Mouse (Mus musculus) neural tube, embryonic 15.5 days (tissue): ENCODE data around the gene Tspear. TPM values are rescaled to one million over a fixed set of nuclear protein-coding genes. Genes with fewer than 3 reads are reported as not detected.
A peak's percentile ranks its signal among the peaks of the same experiment; 100 is the strongest.
"Not testable (repeated sequence)": the region's sequence is repeated elsewhere in the genome, so short reads cannot be mapped to it uniquely, and the experiment has no call there.

Experiments
- ATAC-seq: fragments of 200-750 bp; cut with Nextera tagmentation; 2 replicates; pipeline ENCODE4 v1.8.0; 2017; ENCODE audit warnings: mild to moderate bottlenecking, moderate TSS enrichment, moderate library complexity; ENCODE audit not compliant: low FRiP score
- H3K27ac ChIP-seq: fragments of 300-500 bp; sonication (generic); replicated peaks from 2 replicates; pipeline ENCODE4 v1.5.1; 2015; ENCODE audit warnings: mild to moderate bottlenecking, inconsistent platforms
- H3K27me3 ChIP-seq: fragments of 300-500 bp; sonication (generic); replicated peaks from 2 replicates; pipeline ENCODE4 v1.6.1; 2015; ENCODE audit warnings: inconsistent platforms
- H3K36me3 ChIP-seq: fragments of 300-500 bp; sonication (generic); 2 replicates; pipeline ENCODE4 v1.6.1; 2015; ENCODE audit warnings: inconsistent platforms
- H3K4me1 ChIP-seq: fragments of 300-500 bp; sonication (generic); 2 replicates; pipeline ENCODE4 v1.6.1; 2015; ENCODE audit warnings: inconsistent platforms
- H3K4me2 ChIP-seq: fragments of 300-500 bp; sonication (generic); 2 replicates; pipeline ENCODE4 v1.6.1; 2015; ENCODE audit warnings: inconsistent platforms, mild to moderate bottlenecking, moderate library complexity
- H3K4me3 ChIP-seq: fragments of 300-500 bp; sonication (generic); replicated peaks from 2 replicates; pipeline ENCODE4 v1.5.1; 2015; ENCODE audit warnings: mild to moderate bottlenecking, inconsistent platforms
- H3K9ac ChIP-seq: fragments of 300-500 bp; sonication (generic); replicated peaks from 2 replicates; pipeline ENCODE4 v1.6.1; 2015; ENCODE audit warnings: mild to moderate bottlenecking, inconsistent platforms
- H3K9me3 ChIP-seq: fragments of 300-500 bp; sonication (generic); replicated peaks from 2 replicates; pipeline ENCODE4 v1.6.1; 2016; ENCODE audit warnings: inconsistent platforms
- WGBS: fragments of 180-500 bp; shearing (Covaris S2); methylation state at CpG from one replicate; pipeline ENCODE4 v1.1.7; 2015; ENCODE audit warnings: mixed read lengths; 5-methylcytosine and 5-hydroxymethylcytosine counted together
- polyA plus RNA-seq: library from polyadenylated mRNA; unstranded; fragments of >200 nt; fragmentation: Nextera tagmentation; extraction: Ambion mirVana; gene quantifications from 2 replicates; pipeline ENCODE4 v1.2.1, GENCODE M21; 2015

Gene Tspear
- polyA plus RNA-seq, 1 experiment from 2014 or later = 1.6 TPM

DNA sequence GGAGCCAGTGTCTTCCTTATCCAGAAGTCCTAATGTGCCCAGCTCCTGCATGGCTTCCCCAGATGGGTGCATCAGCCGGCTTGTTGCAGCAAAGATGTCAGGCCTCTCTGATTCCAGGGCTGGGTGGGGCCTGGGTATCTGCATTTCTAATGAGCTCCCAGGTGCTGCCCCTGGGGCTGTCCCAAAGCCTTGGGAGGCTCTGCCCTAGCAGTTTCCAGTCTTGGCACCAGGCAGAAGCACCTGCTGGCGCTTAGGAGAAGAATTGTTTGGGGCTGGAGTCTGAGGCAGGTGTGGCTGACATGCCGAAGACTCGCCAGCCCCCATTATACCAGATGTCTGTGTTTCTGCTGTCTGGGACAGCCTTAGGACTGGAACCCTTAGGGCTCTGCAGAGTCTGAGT is 15.7 kb upstream of the Tspear start:
- no peaks in the 10 kb centered on the region for H3K36me3 ChIP-seq
- no peaks in the 10 kb centered on the region for H3K9me3 ChIP-seq
- no peaks in the 10 kb centered on the region for H3K4me1 ChIP-seq
- 87% methylated on average over 4 of the region's 4 CpGs for WGBS
- H3K9ac ChIP-seq = no peak overlapping the region
- H3K4me2 ChIP-seq = no peak overlapping the region
- H3K27ac ChIP-seq = no peak overlapping the region
- no peak overlapping the region for H3K4me3 ChIP-seq
- H3K27me3 ChIP-seq = peaks cover 2% of the 10 kb centered on the region; the same call in 1 of the 2 replicates
- no peak for ATAC-seq

DNA sequence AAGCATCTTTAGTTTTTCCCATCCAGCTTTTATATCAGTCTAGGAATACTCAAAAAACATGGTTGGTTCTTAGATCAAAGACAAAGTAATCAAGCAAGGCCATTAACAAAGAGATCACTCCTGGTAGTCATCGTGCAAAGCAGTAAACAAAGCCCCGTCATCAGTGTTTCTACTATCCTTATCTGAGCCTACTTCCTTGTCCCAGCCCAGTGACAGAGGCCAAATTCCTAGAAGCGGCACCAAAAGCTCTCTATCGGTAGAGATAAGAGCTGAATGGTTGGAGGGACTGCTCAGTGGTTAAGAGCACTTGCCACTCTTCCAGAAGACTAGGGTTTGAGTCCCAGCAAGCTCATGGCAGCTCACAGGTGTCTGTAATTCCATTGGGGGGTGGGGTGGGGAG is 14.8 kb upstream of the Tspear start:
- H3K4me3 ChIP-seq = no peak overlapping the region
- H3K9ac ChIP-seq = no peak overlapping the region
- no peaks in the 10 kb centered on the region for H3K36me3 ChIP-seq
- peaks cover 10% of the 10 kb centered on the region for H3K27me3 ChIP-seq
- ATAC-seq = no peak
- H3K4me2 ChIP-seq = no peak overlapping the region
- WGBS = 73% methylated on average over 4 of the region's 4 CpGs
- H3K9me3 ChIP-seq = no peaks in the 10 kb centered on the region
- H3K4me1 ChIP-seq = no peaks in the 10 kb centered on the region
- no peak overlapping the region for H3K27ac ChIP-seq

DNA sequence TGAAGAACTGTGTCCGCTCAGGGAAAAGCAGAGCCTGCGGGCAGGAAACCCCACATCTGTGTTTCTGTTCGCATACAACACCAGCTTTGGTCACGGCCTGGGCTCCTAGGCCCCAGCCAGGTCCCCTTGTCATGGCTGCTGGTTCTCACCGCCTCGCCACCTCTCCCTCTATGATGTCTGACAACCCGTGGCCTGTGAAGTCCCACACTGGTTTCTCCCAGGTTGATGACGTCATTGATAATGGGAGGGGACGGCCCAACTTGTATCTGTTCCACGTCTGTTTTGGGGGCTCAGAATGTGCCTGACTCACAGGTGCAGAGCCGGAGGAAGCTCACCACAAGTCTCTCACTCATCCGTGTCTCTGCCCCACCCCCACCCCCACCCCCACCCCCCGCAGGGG is 12.6 kb upstream of the Tspear start:
- WGBS = 68% methylated on average over 13 of the region's 13 CpGs
- H3K27me3 ChIP-seq = peaks cover 32% of the 10 kb centered on the region

DNA sequence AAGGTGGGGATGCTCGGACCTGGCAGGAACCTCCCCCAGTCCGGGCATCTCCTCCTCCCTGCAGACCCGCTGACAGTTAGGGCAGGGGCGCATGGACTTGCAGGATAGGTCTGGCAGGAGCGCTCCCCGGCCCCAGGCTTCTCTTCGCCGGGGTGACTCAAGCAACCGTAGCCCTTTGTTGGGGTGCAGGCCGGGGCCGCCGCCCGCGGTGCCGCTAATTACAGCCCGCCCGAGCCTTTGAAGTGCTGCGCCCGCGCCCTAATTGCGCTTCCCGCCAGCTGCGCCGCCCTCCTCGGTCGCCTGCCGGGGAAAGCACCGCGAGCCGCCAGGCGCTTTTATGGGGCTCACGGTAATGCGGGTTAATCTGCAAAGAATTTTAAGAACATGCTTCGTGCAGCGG is 8.8 kb upstream of the Tspear start:
- Histone ChIP-seq H3K9ac (0 out of 2 replicates have a peak overlapping the region, but pooled peaks have one; percentile 1), H3K36me3 (no peaks in the 10 kb centered on the region), H3K27me3 (peaks cover 41% of the 10 kb centered on the region), H3K4me1 (peaks cover 15% of the 10 kb centered on the region), H3K27ac (no peak overlapping the region), H3K4me3 (peak overlapping the region; percentile 31), H3K4me2 (peak overlapping the region; percentile 65), H3K9me3 (no peaks in the 10 kb centered on the region)
- under 1% methylated on average over 35 of the region's 35 CpGs for WGBS
- ATAC-seq = no peak

More for the DNA sequence above, 12.6 kb upstream of the Tspear start:
- Histone ChIP-seq H3K4me1 (peaks cover 15% of the 10 kb centered on the region), H3K36me3 (no peaks in the 10 kb centered on the region), H3K9ac (no peak overlapping the region), H3K4me3 (no peak overlapping the region), H3K9me3 (no peaks in the 10 kb centered on the region), H3K4me2 (no peak overlapping the region), H3K27ac (no peak overlapping the region)
- ATAC-seq = no peak

DNA sequence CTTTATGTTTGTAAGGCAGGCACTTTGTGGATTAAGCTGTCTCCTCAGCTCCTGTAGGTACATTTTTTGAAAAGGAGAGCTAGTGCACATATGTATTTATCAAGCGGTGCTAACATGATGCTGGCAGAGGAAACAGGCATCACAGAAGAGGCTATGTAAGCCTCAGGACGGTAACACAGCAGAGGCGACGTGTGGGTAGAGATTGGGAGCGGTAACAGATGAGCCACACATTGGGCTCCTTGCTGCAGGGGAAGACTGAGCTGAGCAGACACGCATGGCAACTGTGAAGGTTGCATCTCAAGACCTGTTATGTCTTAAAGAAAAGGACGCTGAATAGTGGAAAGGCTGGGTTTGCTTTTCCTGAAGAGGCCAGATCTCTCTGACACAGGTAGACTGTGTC is 3.4 kb upstream of the Tspear start:
- Histone ChIP-seq H3K4me3 (no peak overlapping the region), H3K27ac (no peak overlapping the region), H3K4me1 (peaks cover 24% of the 10 kb centered on the region), H3K4me2 (no peak overlapping the region), H3K36me3 (no peaks in the 10 kb centered on the region), H3K9ac (no peak overlapping the region), H3K27me3 (peaks cover 42% of the 10 kb centered on the region), H3K9me3 (no peaks in the 10 kb centered on the region)
- 81% methylated on average over 7 of the region's 7 CpGs for WGBS
- ATAC-seq = no peak

DNA sequence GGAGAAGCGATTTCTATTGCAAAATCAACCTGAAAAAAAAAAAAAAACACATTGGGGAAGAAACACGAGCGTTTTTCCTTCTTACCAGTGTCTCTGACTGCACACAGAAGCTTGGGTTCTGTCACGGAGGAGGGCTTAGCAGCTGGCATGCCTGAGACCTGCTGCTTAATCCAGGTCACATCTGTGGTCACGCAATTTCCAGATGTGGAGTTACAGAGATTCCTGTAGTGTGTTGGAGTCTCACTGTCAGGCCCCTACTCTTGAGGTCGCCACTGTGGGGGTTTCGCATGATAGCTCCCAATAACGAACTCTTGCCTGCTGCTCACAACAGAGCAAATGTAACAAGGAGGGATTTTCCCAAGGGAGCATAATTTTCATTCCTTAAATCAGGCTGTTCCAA is 2.2 kb upstream of the Tspear start:
- peaks cover 36% of the 10 kb centered on the region for H3K27me3 ChIP-seq
- WGBS = 48% methylated on average over 8 of the region's 8 CpGs
- no peak for ATAC-seq

DNA sequence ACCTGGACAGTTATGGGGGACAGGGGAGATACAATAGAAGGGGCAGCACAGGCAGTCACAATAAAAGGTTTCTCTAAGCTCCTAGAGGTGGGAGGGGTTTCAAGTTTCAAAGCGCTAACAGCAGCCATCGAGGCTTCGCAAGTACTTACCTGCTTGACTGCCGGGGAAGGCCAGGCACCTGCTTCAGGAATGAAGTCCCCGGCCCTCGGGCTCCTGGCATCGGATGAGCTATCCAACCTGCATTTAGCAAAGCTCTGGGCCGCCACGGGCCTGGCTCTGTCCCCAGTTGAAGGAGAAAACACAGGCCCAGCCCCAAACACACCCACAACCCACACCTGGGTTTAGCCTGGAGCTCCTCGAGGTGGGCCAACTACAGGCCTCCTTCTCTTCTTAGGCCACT is 652 bp downstream of the Tspear start:
- H3K4me3 ChIP-seq = no peak overlapping the region
- ATAC-seq = no peak
- no peaks in the 10 kb centered on the region for H3K36me3 ChIP-seq
- peaks cover 25% of the 10 kb centered on the region for H3K4me1 ChIP-seq
- no peak overlapping the region for H3K9ac ChIP-seq
- peaks cover 31% of the 10 kb centered on the region for H3K27me3 ChIP-seq
- no peaks in the 10 kb centered on the region for H3K9me3 ChIP-seq
- WGBS = 26% methylated on average over 10 of the region's 10 CpGs
- H3K4me2 ChIP-seq = no peak overlapping the region
- no peak overlapping the region for H3K27ac ChIP-seq

More for the DNA sequence above, 2.2 kb upstream of the Tspear start:
- H3K4me1 ChIP-seq = peaks cover 19% of the 10 kb centered on the region
- H3K4me3 ChIP-seq = no peak overlapping the region
- H3K9ac ChIP-seq = no peak overlapping the region
- H3K27ac ChIP-seq = no peak overlapping the region
- H3K4me2 ChIP-seq = no peak overlapping the region
- no peaks in the 10 kb centered on the region for H3K36me3 ChIP-seq
- H3K9me3 ChIP-seq = no peaks in the 10 kb centered on the region

DNA sequence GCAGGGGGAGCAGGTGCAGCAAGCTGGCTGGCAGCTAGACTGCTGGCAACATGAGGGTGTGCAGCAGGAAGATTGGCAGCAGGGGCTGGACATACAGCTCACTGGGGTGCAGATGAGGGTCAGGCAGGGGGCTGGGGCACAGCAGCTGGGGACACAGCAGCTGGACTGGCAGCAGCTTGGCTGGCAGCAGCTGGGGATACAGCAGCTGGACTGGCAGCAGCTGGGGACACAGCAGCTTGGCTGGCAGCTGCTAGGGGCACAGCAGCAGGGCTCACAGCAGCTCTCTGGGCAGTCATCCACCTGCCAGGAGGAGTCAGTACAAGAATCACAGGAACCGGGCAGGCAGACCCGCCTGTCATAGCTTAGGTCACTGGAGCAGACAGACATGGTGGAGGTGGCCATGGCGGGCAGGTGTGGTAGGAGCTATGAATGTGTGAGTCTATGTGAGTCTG is 4.0 kb downstream of the Tspear start, which contains the start of gene Gm19402:
Gm19402 (minus strand) TSS at position 402 of the 452 bp plus-strand sequence.
- Histone ChIP-seq H3K27me3 (peaks cover 28% of the 10 kb centered on the region), H3K4me1 (peaks cover 17% of the 10 kb centered on the region)
- H3K36me3 ChIP-seq, H3K9ac ChIP-seq, H3K4me2 ChIP-seq, ATAC-seq, H3K4me3 ChIP-seq, H3K9me3 ChIP-seq, H3K27ac ChIP-seq: not testable (repeated sequence)
- 63% methylated on average over 3 of the region's 3 CpGs for WGBS

DNA sequence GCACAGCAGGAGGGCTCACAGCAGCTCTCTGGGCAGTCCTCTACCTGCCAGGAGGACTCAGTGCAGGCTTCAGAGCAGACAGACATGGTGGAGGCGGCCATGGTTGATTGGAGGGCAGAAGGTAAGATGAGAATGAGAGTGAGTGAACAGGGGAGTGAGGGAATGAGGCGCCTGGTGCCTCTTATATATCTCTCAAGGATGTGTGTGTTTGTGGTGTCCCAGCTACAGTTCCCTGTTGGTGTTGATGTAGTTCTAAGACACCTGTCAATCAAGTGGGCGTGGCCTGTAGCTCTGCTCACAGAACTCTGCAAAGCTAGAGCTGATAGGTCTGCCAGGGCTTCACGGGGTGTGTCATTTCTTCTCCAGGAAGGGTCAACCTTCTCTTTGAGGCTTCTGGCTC is 10.8 kb downstream of the Tspear start, which contains the start of gene Gm9508:
Gm9508 (minus strand) TSS at position 101 of the 400 bp plus-strand sequence.
- no peaks in the 10 kb centered on the region for H3K27me3 ChIP-seq
- no peaks in the 10 kb centered on the region for H3K9me3 ChIP-seq
- ATAC-seq = no peak
- no peak within 1 kb of the TSS for H3K4me2 ChIP-seq
- no peaks in the 10 kb centered on the region for H3K4me1 ChIP-seq
- H3K9ac ChIP-seq = no peak within 1 kb of the TSS
- H3K4me3 ChIP-seq = no peak within 1 kb of the TSS
- 51% methylated on average over 4 of the region's 4 CpGs for whole genome bisulfite sequencing
- H3K36me3 ChIP-seq = no peaks in the 10 kb centered on the region
- no peak within 1 kb of the TSS for H3K27ac ChIP-seq

DNA sequence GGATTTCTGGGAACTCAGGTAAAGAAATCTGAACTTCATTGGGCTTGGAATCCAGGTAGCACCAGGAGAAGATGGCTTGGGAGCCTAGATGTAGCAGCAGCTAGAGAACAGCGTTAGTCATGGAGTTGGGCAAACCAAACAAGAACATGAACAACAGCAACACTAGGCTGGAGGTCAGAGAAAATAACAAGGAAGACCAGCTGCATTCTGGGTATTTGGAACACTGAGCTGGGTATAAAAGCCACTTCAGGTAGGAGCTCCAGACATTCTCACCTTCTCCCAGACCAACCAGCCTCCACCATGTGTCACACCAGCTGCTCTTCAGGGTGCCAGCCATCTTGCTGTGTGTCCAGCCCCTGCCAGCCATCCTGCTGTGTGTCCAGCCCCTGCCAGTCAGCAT is 20.0 kb downstream of the Tspear start, which contains the start of gene Gm10272:
Gm10272 (plus strand) TSS at position 301 of the 400 bp plus-strand sequence.
- H3K4me3 ChIP-seq = no peak within 1 kb of the TSS
- no peaks in the 10 kb centered on the region for H3K27me3 ChIP-seq
- no peak within 1 kb of the TSS for H3K27ac ChIP-seq
- no peak within 1 kb of the TSS for H3K4me2 ChIP-seq
- WGBS = 84% methylated on average over 1 of the region's 1 CpGs
- H3K36me3 ChIP-seq = no peaks in the 10 kb centered on the region
- H3K9me3 ChIP-seq = no peaks in the 10 kb centered on the region
- no peak for ATAC-seq
- H3K4me1 ChIP-seq = no peaks in the 10 kb centered on the region
- no peak within 1 kb of the TSS for H3K9ac ChIP-seq

DNA sequence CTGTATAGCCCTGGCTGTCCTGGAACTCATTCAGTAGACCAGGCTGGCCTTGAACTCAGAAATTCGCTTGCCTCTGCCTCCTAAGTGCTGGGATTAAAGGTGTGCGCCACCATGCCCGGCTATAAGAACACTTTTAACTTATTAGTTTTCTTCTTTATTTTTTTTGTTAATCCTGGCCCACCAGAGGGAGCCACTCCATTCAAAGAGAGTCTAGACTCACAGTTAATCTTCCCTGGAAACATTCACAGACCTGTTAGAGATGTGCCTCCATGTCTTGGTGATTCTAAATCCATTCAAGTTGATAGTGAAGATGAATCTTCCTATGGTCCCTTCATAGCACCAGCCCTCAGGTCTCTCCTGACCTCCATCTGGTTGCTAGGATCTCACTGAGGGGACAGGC is 23.5 kb downstream of the Tspear start:
- Histone ChIP-seq H3K4me2 (no peak overlapping the region), H3K9me3 (no peaks in the 10 kb centered on the region), H3K4me1 (no peaks in the 10 kb centered on the region), H3K4me3 (no peak overlapping the region), H3K9ac (no peak overlapping the region), H3K36me3 (no peaks in the 10 kb centered on the region), H3K27me3 (no peaks in the 10 kb centered on the region), H3K27ac (no peak overlapping the region)
- WGBS = 86% methylated on average over 3 of the region's 3 CpGs
- ATAC-seq = no peak

DNA sequence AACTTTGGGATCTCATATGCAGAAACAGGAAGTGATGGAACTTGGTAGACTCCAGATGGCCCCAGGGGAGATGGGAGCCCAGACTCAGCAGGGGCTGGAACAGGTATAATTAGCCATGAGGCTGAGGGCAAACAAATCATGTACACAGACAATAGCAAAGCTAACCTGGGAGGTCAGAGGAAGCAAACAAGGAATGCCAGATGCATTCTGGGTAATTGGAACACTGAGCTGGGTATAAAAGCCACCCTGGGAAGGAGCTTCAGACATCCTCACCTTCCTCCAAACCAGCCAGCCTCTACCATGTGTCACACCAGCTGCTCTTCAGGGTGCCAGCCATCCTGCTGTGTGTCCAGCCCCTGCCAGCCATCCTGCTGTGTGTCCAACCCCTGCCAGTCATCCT is 24.8 kb downstream of the Tspear start, which contains the start of gene Gm10024:
Gm10024 (plus strand) TSS at position 301 of the 400 bp plus-strand sequence.
- ATAC-seq = not testable (repeated sequence)

More for the DNA sequence above, 24.8 kb downstream of the Tspear start, which contains the start of gene Gm10024:
- not testable (repeated sequence) for H3K9me3 ChIP-seq, H3K4me2 ChIP-seq, H3K36me3 ChIP-seq, H3K9ac ChIP-seq, H3K4me1 ChIP-seq, H3K27me3 ChIP-seq, H3K27ac ChIP-seq, H3K4me3 ChIP-seq
